Mouse (Mus musculus) megakaryocyte progenitor cell, adult 5-6 weeks (primary cell): ENCODE measurements around the gene Mff. TPM values are rescaled to one million over a fixed set of nuclear protein-coding genes. Genes with fewer than 3 reads are reported as not detected.

Experiments used
- ATAC-seq: replicated peaks from 2 replicates; pipeline ENCODE4 v1.8.0; 2016; ENCODE audit warnings: mild to moderate bottlenecking, moderate TSS enrichment, inconsistent platforms; ENCODE audit not compliant: poor library complexity
- total RNA-seq, 2 experiments: library from RNA; stranded (forward) in 1 of 2; stranded (reverse) in 1 of 2; fragments of 157-497, 149-512 nt in 1 of 2; fragments of 200-1000 nt in 1 of 2; gene quantifications; 2 replicates each; pipeline versions ENCODE4 v1.2.3 to v1.2.4; 2015 to 2017

Mff gene
- total RNA-seq, 2 experiments from 2014 or later, result 65.0 to 118 TPM

GRCm38 (mm10) chr1:82768269-82768668 lies 43.6 kb downstream of the Mff start, which contains the start of gene Tm4sf20:
Tm4sf20 (minus strand) TSS chr1:82768461.
- ATAC-seq, result no peak

- ATAC-seq, result no peak
Measured at GRCm38 (mm10) chr1:82771022-82771586, 46.4 kb downstream of the Mff start, which contains the start of gene Gm47791. Gm47791 (minus strand) TSS chr1:82771243.

GRCm38 (mm10) chr1:82772428-82772827 lies 47.7 kb downstream of the Mff start:
- no peak for ATAC-seq

GRCm38 (mm10) chr1:82773208-82773607 lies 48.5 kb downstream of the Mff start:
- no peak for ATAC-seq

GRCm38 (mm10) chr1:82775293-82775692 lies 50.6 kb downstream of the Mff start:
- no peak for ATAC-seq

- no peak for ATAC-seq
Measured at GRCm38 (mm10) chr1:82779388-82779966, 54.8 kb downstream of the Mff start.

GRCm38 (mm10) chr1:82783559-82783958 lies 58.9 kb downstream of the Mff start:
- no peak for ATAC-seq

- no peak for ATAC-seq
Measured at GRCm38 (mm10) chr1:82785546-82785945, 60.9 kb downstream of the Mff start.

GRCm38 (mm10) chr1:82787414-82787813 lies 62.7 kb downstream of the Mff start:
- ATAC-seq, result peak; percentile 92

GRCm38 (mm10) chr1:82788070-82788469 lies 63.4 kb downstream of the Mff start:
- no peak for ATAC-seq

GRCm38 (mm10) chr1:82791105-82791504 lies 66.4 kb downstream of the Mff start:
- no peak for ATAC-seq

- no peak for ATAC-seq
Measured at GRCm38 (mm10) chr1:82792238-82792637, 67.5 kb downstream of the Mff start.

- ATAC-seq, result no peak
Measured at GRCm38 (mm10) chr1:82793110-82793509, 68.4 kb downstream of the Mff start.

GRCm38 (mm10) chr1:82793986-82794385 lies 69.3 kb downstream of the Mff start:
- ATAC-seq, result no peak

- ATAC-seq, result no peak
Measured at GRCm38 (mm10) chr1:82795211-82795610, 70.5 kb downstream of the Mff start.

GRCm38 (mm10) chr1:82795702-82796443 lies 71.2 kb downstream of the Mff start:
- ATAC-seq, result peak; percentile 57

GRCm38 (mm10) chr1:82797088-82797487 lies 72.4 kb downstream of the Mff start:
- peak; percentile 52 for ATAC-seq

GRCm38 (mm10) chr1:82798304-82798703 lies 73.6 kb downstream of the Mff start:
- ATAC-seq, result peak; percentile 29

- ATAC-seq, result peak; percentile 67
Measured at GRCm38 (mm10) chr1:82798922-82799321, 74.2 kb downstream of the Mff start.

- no peak for ATAC-seq
Measured at GRCm38 (mm10) chr1:82801105-82801783, 76.6 kb downstream of the Mff start.
